Mouse (Mus musculus): ENCODE data around the gene Polrmt. TPM values are rescaled to one million over a fixed set of nuclear protein-coding genes. Genes with fewer than 3 reads are reported as not detected.

Gene Polrmt
- polyA plus RNA-seq, 1 experiment: 21.9 TPM

GRCm38 (mm10) chr10:79754856-79755516 lies 8.6 kb upstream of the Polrmt start, which contains the start of gene Fgf22:
Gene Fgf22 (plus strand): TSS chr10:79755076.
- H3K9ac ChIP-seq (ENCODE audit: low read depth, poor library complexity, severe bottlenecking): no peak within 1 kb of the TSS
- H3K9me3 ChIP-seq (replicated peaks; ENCODE audit: control insufficient read depth, insufficient read depth, low read length, poor library complexity, severe bottlenecking): no peaks in the 10 kb centered on the region
- H3K36me3 ChIP-seq (ENCODE audit: control insufficient read depth, insufficient read depth, low read length, poor library complexity, severe bottlenecking): no peaks in the 10 kb centered on the region; the same call in 1 of the 2 replicates
- H3K4me3 ChIP-seq (ENCODE audit: low read depth, low read length): peak within 1 kb of the TSS; percentile 87
- TF ChIP-seq CTCF (IDR thresholded peaks at IDR 0.05; ENCODE audit: low read depth, low read length): no peak
- TF ChIP-seq EP300 (IDR thresholded peaks at IDR 0.05; ENCODE audit: insufficient read depth, low read depth, low read length): no peak
- no peaks in the 10 kb centered on the region for H3K27me3 ChIP-seq (ENCODE audit: control insufficient read depth, insufficient read depth, low read length, poor library complexity, severe bottlenecking)
- no peaks in the 10 kb centered on the region for H3K4me1 ChIP-seq (ENCODE audit: control insufficient read depth, insufficient read depth, low read length)
- no peak within 1 kb of the TSS for H3K27ac ChIP-seq (ENCODE audit: insufficient read depth, low read length)

- TF ChIP-seq EP300 (IDR thresholded peaks at IDR 0.05; ENCODE audit: insufficient read depth, low read depth, low read length): no peak
- TF ChIP-seq POLR2A (IDR thresholded peaks at IDR 0.05; ENCODE audit: insufficient read depth, low read length): no peak
- TF ChIP-seq CTCF (IDR thresholded peaks at IDR 0.05; ENCODE audit: low read depth, low read length): no peak
- Histone ChIP-seq H3K4me3 (ENCODE audit: low read depth, low read length) (no peak overlapping the region), H3K27me3 (ENCODE audit: control insufficient read depth, insufficient read depth, low read length, poor library complexity, severe bottlenecking) (no peaks in the 10 kb centered on the region), H3K9ac (ENCODE audit: low read depth, poor library complexity, severe bottlenecking) (no peak overlapping the region), H3K4me1 (ENCODE audit: control insufficient read depth, insufficient read depth, low read length) (no peaks in the 10 kb centered on the region), H3K27ac (ENCODE audit: insufficient read depth, low read length) (no peak overlapping the region), H3K36me3 (ENCODE audit: control insufficient read depth, insufficient read depth, low read length, poor library complexity, severe bottlenecking) (no peaks in the 10 kb centered on the region), H3K9me3 (replicated peaks; ENCODE audit: control insufficient read depth, insufficient read depth, low read length, poor library complexity, severe bottlenecking) (no peaks in the 10 kb centered on the region)
Measured at GRCm38 (mm10) chr10:79748496-79748895, 2.1 kb upstream of the Polrmt start.

- Histone ChIP-seq H3K4me1 (ENCODE audit: control insufficient read depth, insufficient read depth, low read length) (no peaks in the 10 kb centered on the region), H3K4me3 (ENCODE audit: low read depth, low read length) (peak overlapping the region; percentile 47; the same call in 1 of the 2 replicates), H3K9me3 (replicated peaks; ENCODE audit: control insufficient read depth, insufficient read depth, low read length, poor library complexity, severe bottlenecking) (peaks cover 6% of the 10 kb centered on the region), H3K27ac (ENCODE audit: insufficient read depth, low read length) (peak overlapping the region; percentile 52), H3K9ac (ENCODE audit: low read depth, poor library complexity, severe bottlenecking) (0 out of 2 replicates have a peak overlapping the region, but pooled peaks have one; percentile 39), H3K27me3 (ENCODE audit: control insufficient read depth, insufficient read depth, low read length, poor library complexity, severe bottlenecking) (no peaks in the 10 kb centered on the region), H3K36me3 (ENCODE audit: control insufficient read depth, insufficient read depth, low read length, poor library complexity, severe bottlenecking) (peaks cover 13% of the 10 kb centered on the region)
- no peak for TF ChIP-seq EP300 (IDR thresholded peaks at IDR 0.05; ENCODE audit: insufficient read depth, low read depth, low read length)
- TF ChIP-seq POLR2A (IDR thresholded peaks at IDR 0.05; ENCODE audit: insufficient read depth, low read length): no peak
- TF ChIP-seq CTCF (IDR thresholded peaks at IDR 0.05; ENCODE audit: low read depth, low read length): no peak
Measured at GRCm38 (mm10) chr10:79746774-79747151, 382 bp upstream of the Polrmt start.

- Histone ChIP-seq H3K27ac (ENCODE audit: insufficient read depth, low read length) (no peak overlapping the region), H3K4me3 (ENCODE audit: low read depth, low read length) (no peak overlapping the region), H3K27me3 (ENCODE audit: control insufficient read depth, insufficient read depth, low read length, poor library complexity, severe bottlenecking) (no peaks in the 10 kb centered on the region), H3K9ac (ENCODE audit: low read depth, poor library complexity, severe bottlenecking) (0 out of 2 replicates have a peak overlapping the region, but pooled peaks have one; percentile 90), H3K36me3 (ENCODE audit: control insufficient read depth, insufficient read depth, low read length, poor library complexity, severe bottlenecking) (peaks cover 26% of the 10 kb centered on the region), H3K4me1 (ENCODE audit: control insufficient read depth, insufficient read depth, low read length) (no peaks in the 10 kb centered on the region), H3K9me3 (replicated peaks; ENCODE audit: control insufficient read depth, insufficient read depth, low read length, poor library complexity, severe bottlenecking) (peaks cover 19% of the 10 kb centered on the region)
- no peak for TF ChIP-seq CTCF (IDR thresholded peaks at IDR 0.05; ENCODE audit: low read depth, low read length)
- TF ChIP-seq POLR2A (IDR thresholded peaks at IDR 0.05; ENCODE audit: insufficient read depth, low read length): no peak
- TF ChIP-seq EP300 (IDR thresholded peaks at IDR 0.05; ENCODE audit: insufficient read depth, low read depth, low read length): no peak
Measured at GRCm38 (mm10) chr10:79745411-79745810, 970 bp downstream of the Polrmt start.

GRCm38 (mm10) chr10:79743650-79744365 lies 2.6 kb downstream of the Polrmt start:
- Histone ChIP-seq H3K9ac (ENCODE audit: low read depth, poor library complexity, severe bottlenecking) (no peak overlapping the region), H3K36me3 (ENCODE audit: control insufficient read depth, insufficient read depth, low read length, poor library complexity, severe bottlenecking) (peaks cover 38% of the 10 kb centered on the region), H3K9me3 (replicated peaks; ENCODE audit: control insufficient read depth, insufficient read depth, low read length, poor library complexity, severe bottlenecking) (peaks cover 35% of the 10 kb centered on the region), H3K27me3 (ENCODE audit: control insufficient read depth, insufficient read depth, low read length, poor library complexity, severe bottlenecking) (no peaks in the 10 kb centered on the region), H3K4me3 (ENCODE audit: low read depth, low read length) (no peak overlapping the region), H3K27ac (ENCODE audit: insufficient read depth, low read length) (no peak overlapping the region), H3K4me1 (ENCODE audit: control insufficient read depth, insufficient read depth, low read length) (no peaks in the 10 kb centered on the region)
- TF ChIP-seq CTCF (IDR thresholded peaks at IDR 0.05; ENCODE audit: low read depth, low read length): no peak
- no peak for TF ChIP-seq POLR2A (IDR thresholded peaks at IDR 0.05; ENCODE audit: insufficient read depth, low read length)
- no peak for TF ChIP-seq EP300 (IDR thresholded peaks at IDR 0.05; ENCODE audit: insufficient read depth, low read depth, low read length)

- Histone ChIP-seq H3K4me3 (ENCODE audit: low read depth, low read length) (no peak overlapping the region), H3K9ac (ENCODE audit: low read depth, poor library complexity, severe bottlenecking) (no peak overlapping the region), H3K27ac (ENCODE audit: insufficient read depth, low read length) (no peak overlapping the region), H3K9me3 (replicated peaks; ENCODE audit: control insufficient read depth, insufficient read depth, low read length, poor library complexity, severe bottlenecking) (peaks cover 42% of the 10 kb centered on the region), H3K36me3 (ENCODE audit: control insufficient read depth, insufficient read depth, low read length, poor library complexity, severe bottlenecking) (peaks cover 44% of the 10 kb centered on the region), H3K27me3 (ENCODE audit: control insufficient read depth, insufficient read depth, low read length, poor library complexity, severe bottlenecking) (no peaks in the 10 kb centered on the region), H3K4me1 (ENCODE audit: control insufficient read depth, insufficient read depth, low read length) (no peaks in the 10 kb centered on the region)
- no peak for TF ChIP-seq EP300 (IDR thresholded peaks at IDR 0.05; ENCODE audit: insufficient read depth, low read depth, low read length)
- no peak for TF ChIP-seq CTCF (IDR thresholded peaks at IDR 0.05; ENCODE audit: low read depth, low read length)
- TF ChIP-seq POLR2A (IDR thresholded peaks at IDR 0.05; ENCODE audit: insufficient read depth, low read length): no peak
Measured at GRCm38 (mm10) chr10:79743161-79743560, 3.2 kb downstream of the Polrmt start.

All from ES-Bruce4 (cell line).